Mouse (Mus musculus): ENCODE measurements at regions not wholly inside any gene's neighbourhood (a gene's known extent, or its start where the extent isn't known, plus 50 kb on each side); places are given as distances from the start of the nearest gene placed in this dataset.

GRCm38 (mm10) chr16:47754671-47755070, 528.9 kb upstream of the Dppa4 start:
- TF ChIP-seq CTCF (IDR thresholded peaks at IDR 0.05; ENCODE audit: control insufficient read depth, insufficient read depth, insufficient read length) (no peak), USF1 (IDR thresholded peaks at IDR 0.05; ENCODE audit: low read depth) (no peak), MAX (IDR thresholded peaks at IDR 0.05) (no peak), MYOD1 (IDR thresholded peaks at IDR 0.05; ENCODE audit: control insufficient read depth, insufficient read length, low read depth) (no peak)

All from C2C12 (cell line).